Mouse (Mus musculus) kidney, adult 2 months (tissue): ENCODE measurements at regions not wholly inside any gene's neighbourhood (a gene's known extent, or its start where the extent isn't known, plus 50 kb on each side); places are given as distances from the start of the nearest gene placed in this dataset.

ENCODE experiments used
- DNase-seq: peaks from one replicate; pipeline ENCODE4 v3.0.0; 2021
- H3K27ac ChIP-seq: fragments of 200-500 bp; 2 replicates; pipeline ENCODE4 v1.5.1; 2012; ENCODE audit warnings: low read depth, low read length, control low read depth, inconsistent platforms; ENCODE audit not compliant: insufficient read depth
- H3K27me3 ChIP-seq: fragments of 200-500 bp; replicated peaks from 2 replicates; pipeline ENCODE4 v1.6.1; 2012; ENCODE audit warnings: mild to moderate bottlenecking, moderate library complexity, low read length, inconsistent platforms; ENCODE audit not compliant: control insufficient read depth, insufficient read depth
- H3K36me3 ChIP-seq: fragments of 200-500 bp; 2 replicates; pipeline ENCODE4 v1.6.1; 2012; ENCODE audit warnings: mild to moderate bottlenecking, moderate library complexity, low read length, inconsistent platforms; ENCODE audit not compliant: control insufficient read depth, insufficient read depth
- H3K4me1 ChIP-seq: fragments of 200-500 bp; 2 replicates; pipeline ENCODE4 v1.6.1; 2011; ENCODE audit warnings: low read length; ENCODE audit not compliant: control insufficient read depth, insufficient read depth
- H3K4me3 ChIP-seq: fragments of 200-500 bp; 2 replicates; pipeline ENCODE4 v1.5.1; 2011; ENCODE audit warnings: mild to moderate bottlenecking, low read depth, low read length, control low read depth; ENCODE audit not compliant: insufficient read depth
- CTCF ChIP-seq: fragments of 200-500 bp; conservative IDR thresholded peaks from 2 replicates; pipeline ENCODE4 v1.5.1; 2011; ENCODE audit warnings: low read depth, mild to moderate bottlenecking, control low read depth, low read length, moderate library complexity, mixed read lengths; ENCODE audit not compliant: insufficient read depth, insufficient read length
- POLR2A ChIP-seq: fragments of 200-500 bp; IDR thresholded peaks from one replicate; pipeline ENCODE4 v1.6.1; 2011; ENCODE audit warnings: low read depth, low read length, control low read depth
- WGBS: fragments of 180-500 bp; shearing (Covaris S2); methylation state at CpG from one replicate; pipeline ENCODE4 v1.1.7; 2018; 5-methylcytosine and 5-hydroxymethylcytosine counted together

- 66% methylated on average over 8 of the region's 8 CpGs for WGBS
Observed at GRCm38 (mm10) chr10:71748557-71749493, 401.3 kb downstream of the Ipmk start.

GRCm38 (mm10) chr10:71753255-71753654, 405.7 kb downstream of the Ipmk start:
- Histone ChIP-seq H3K27ac (no peak overlapping the region), H3K36me3 (no peaks in the 10 kb centered on the region), H3K27me3 (no peaks in the 10 kb centered on the region), H3K4me3 (no peak overlapping the region), H3K4me1 (no peaks in the 10 kb centered on the region)
- no peak for TF ChIP-seq POLR2A
- no peak for TF ChIP-seq CTCF
- DNase-seq = no peak
- WGBS = 75% methylated on average over 2 of the region's 2 CpGs

More at GRCm38 (mm10) chr10:71748557-71749493, 401.3 kb downstream of the Ipmk start:
- Histone ChIP-seq H3K36me3 (no peaks in the 10 kb centered on the region), H3K4me3 (no peak overlapping the region), H3K4me1 (no peaks in the 10 kb centered on the region), H3K27me3 (no peaks in the 10 kb centered on the region), H3K27ac (no peak overlapping the region)
- no peak for DNase-seq
- TF ChIP-seq CTCF (no peak), POLR2A (no peak)

DNA sequence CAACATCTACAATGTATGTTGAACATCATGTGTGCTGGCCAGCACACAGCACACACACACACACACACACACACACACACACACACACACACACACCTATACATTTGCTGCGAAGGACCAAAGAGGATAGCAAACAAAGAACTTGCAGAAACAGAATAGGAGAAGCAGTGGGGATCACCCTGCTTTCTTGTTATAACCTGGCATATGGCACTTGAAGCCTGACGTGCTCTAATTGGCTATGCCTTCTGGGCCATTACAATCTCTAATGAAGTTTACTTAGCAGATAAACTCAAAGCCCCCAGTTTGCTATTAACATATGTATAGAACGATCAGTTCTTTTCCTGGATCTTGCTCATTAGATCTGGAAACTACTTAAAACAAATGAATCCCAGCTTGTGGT, 407.2 kb downstream of the Ipmk start:
- Histone ChIP-seq H3K4me1 (no peaks in the 10 kb centered on the region), H3K27me3 (no peaks in the 10 kb centered on the region), H3K36me3 (no peaks in the 10 kb centered on the region), H3K27ac (no peak overlapping the region), H3K4me3 (no peak overlapping the region)
- no peak for DNase-seq
- no peak for TF ChIP-seq CTCF
- no peak for TF ChIP-seq POLR2A
- WGBS = 67% methylated on average over 3 of the region's 3 CpGs

DNA sequence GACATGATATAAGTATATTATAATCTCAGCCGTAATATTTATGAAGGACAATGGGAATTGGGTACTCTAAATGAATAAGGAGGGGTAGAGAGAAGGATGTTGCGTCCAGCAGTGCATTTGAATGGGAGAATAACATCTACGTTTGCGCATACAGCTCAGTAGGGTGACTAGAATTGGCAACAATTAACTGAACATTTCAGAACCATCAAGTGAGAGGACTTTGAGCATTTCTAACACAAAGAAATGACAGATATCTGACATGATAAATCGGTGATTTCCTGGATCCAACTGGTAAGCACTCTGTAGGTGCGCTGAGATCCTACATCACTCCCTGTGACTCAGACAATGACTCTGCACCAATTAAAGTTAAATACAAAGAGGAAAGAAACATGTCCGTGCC, 431.3 kb downstream of the Ipmk start:
- Histone ChIP-seq H3K4me3 (no peak overlapping the region), H3K4me1 (no peaks in the 10 kb centered on the region), H3K27ac (no peak overlapping the region), H3K27me3 (no peaks in the 10 kb centered on the region; the same call in 1 of the 2 replicates), H3K36me3 (no peaks in the 10 kb centered on the region)
- no peak for DNase-seq
- 92% methylated on average over 7 of the region's 7 CpGs for WGBS
- TF ChIP-seq CTCF (no peak), POLR2A (no peak)

DNA sequence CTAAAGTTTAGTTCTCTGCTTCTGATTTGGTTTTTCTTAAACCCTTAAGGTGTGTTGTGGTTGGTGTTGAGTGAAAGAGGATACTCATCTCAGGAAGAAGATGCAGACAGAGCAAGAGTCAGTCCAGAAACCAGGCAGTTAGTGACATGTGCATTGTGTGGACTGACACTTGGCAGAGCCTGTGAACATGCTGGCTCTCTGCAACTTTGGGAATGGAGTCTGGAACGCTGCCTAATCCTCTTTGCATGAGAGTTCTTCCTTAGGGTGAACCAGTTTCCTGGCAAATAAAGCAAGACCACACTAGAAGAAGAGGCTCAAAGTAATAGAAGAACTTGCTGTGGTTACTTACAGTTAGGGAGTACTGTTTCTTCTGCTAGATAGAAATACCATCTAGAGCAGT, 441.7 kb downstream of the Ipmk start:
- no peak for DNase-seq
- H3K27ac ChIP-seq = no peak overlapping the region
- TF ChIP-seq CTCF (no peak), POLR2A (no peak)
- no peaks in the 10 kb centered on the region for H3K27me3 ChIP-seq
- no peaks in the 10 kb centered on the region for H3K4me1 ChIP-seq
- H3K4me3 ChIP-seq = no peak overlapping the region
- H3K36me3 ChIP-seq = no peaks in the 10 kb centered on the region
- 63% methylated on average over 1 of the region's 1 CpGs for WGBS

- WGBS = 80% methylated on average over 1 of the region's 1 CpGs
Observed at GRCm38 (mm10) chr10:71789936-71790335, 442.4 kb downstream of the Ipmk start.

DNA sequence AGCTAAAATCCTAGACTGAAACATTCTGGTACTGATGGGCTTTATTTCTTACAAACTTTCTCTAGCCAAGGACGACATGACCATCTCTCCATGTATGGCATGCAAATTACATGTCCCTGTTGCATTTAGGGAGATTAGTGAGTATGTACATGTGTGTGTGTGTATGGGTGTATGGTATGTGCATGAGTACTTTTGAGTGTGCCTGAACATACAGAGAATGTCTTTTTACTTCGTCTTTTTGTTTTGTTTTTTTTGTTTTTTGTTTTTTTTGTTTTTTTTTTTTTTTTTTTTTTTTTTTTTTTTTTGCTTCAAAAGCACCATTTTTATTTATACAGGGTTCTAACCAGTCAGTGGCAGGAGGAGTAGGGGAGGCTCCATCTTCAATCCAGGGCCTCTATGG, 451.1 kb downstream of the Ipmk start:
- WGBS = 85% methylated on average over 2 of the region's 2 CpGs
- DNase-seq = no peak
- no peaks in the 10 kb centered on the region for H3K27me3 ChIP-seq
- TF ChIP-seq POLR2A = no peak
- no peak for TF ChIP-seq CTCF
- H3K4me1 ChIP-seq = no peaks in the 10 kb centered on the region
- no peaks in the 10 kb centered on the region for H3K36me3 ChIP-seq
- no peak overlapping the region for H3K4me3 ChIP-seq
- H3K27ac ChIP-seq = no peak overlapping the region

More at GRCm38 (mm10) chr10:71789936-71790335, 442.4 kb downstream of the Ipmk start:
- DNase-seq = no peak
- Histone ChIP-seq H3K36me3 (no peaks in the 10 kb centered on the region), H3K4me1 (no peaks in the 10 kb centered on the region), H3K27ac (no peak overlapping the region), H3K4me3 (no peak overlapping the region), H3K27me3 (no peaks in the 10 kb centered on the region)
- TF ChIP-seq POLR2A (no peak), CTCF (no peak)

DNA sequence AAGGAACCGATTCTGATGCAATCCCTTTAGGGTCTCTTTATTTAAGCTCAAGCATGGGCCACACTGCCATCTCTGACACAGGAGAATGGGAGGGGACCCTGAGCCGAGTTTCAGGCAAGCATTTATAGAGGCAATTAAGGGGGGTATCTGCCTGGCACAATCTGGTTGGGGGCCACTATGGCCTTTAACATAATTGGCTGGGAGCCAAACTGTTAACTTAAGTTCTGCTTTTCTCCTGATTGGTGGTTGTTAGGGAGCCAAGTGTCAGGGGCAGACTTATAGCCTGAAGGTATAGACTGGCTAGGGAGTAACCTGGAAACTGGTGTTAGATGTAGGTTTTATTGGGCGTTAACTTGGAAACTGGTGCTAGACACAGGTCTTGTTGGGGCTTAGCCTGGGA, 454.9 kb downstream of the Ipmk start:
- Histone ChIP-seq H3K4me3 (no peak overlapping the region), H3K27ac (no peak overlapping the region), H3K27me3 (no peaks in the 10 kb centered on the region), H3K4me1 (no peaks in the 10 kb centered on the region), H3K36me3 (no peaks in the 10 kb centered on the region)
- TF ChIP-seq CTCF (no peak), POLR2A (no peak)
- WGBS = 54% methylated on average over 3 of the region's 3 CpGs
- DNase-seq = no peak
